Mouse (Mus musculus): Measurements from ENCODE around the gene Gm13693. TPM values are rescaled to one million over a fixed set of nuclear protein-coding genes. Genes with fewer than 3 reads are reported as not detected.

The Gm13693 gene
- total RNA-seq, 1 experiment from 2014 or later: not detected

Other genes with a start within 250 kb of the Gm13693 start
- gene Itgav, start 237.1 kb upstream of the Gm13693 start, total RNA-seq (2017): 20.8 and 28.8 TPM in 2 replicates
- gene Fam171b, start 148.9 kb upstream of the Gm13693 start, total RNA-seq (2017): 0.63 and 0.79 TPM in 2 replicates
- 0.38 TPM in 1 of 2 replicates, not detected in the other for gene Zswim2, start 20.3 kb upstream of the Gm13693 start, total RNA-seq (2017)
- gene Gm13698, start 5.8 kb upstream of the Gm13693 start, total RNA-seq (2017): not detected in 2 replicates
- gene Gm13695, start 5.8 kb downstream of the Gm13693 start, total RNA-seq (2017): not detected in 2 replicates
- gene Gm13696, start 11.6 kb downstream of the Gm13693 start, total RNA-seq (2017): not detected in 2 replicates
- gene Gm13694, start 17.4 kb downstream of the Gm13693 start, total RNA-seq (2017): not detected in 2 replicates
- gene Gm13697, start 23.2 kb downstream of the Gm13693 start, total RNA-seq (2017): not detected in 2 replicates
- gene Gm13691, start 29.1 kb downstream of the Gm13693 start, total RNA-seq (2017): not detected in 2 replicates